Mouse (Mus musculus): ENCODE data around the gene Fcrl5. TPM values are rescaled to one million over a fixed set of nuclear protein-coding genes. Genes with fewer than 3 reads are reported as not detected.

Gene Fcrl5
- polyA plus RNA-seq, 1 experiment from 2014 or later: not detected

GRCm38 (mm10) chr3:87540714-87541113, 105.1 kb downstream of the Fcrl5 start:
- Histone ChIP-seq H3K36me3 (ENCODE audit: insufficient read depth) (peaks cover 35% of the 10 kb centered on the region), H3K27ac (ENCODE audit: low read depth) (no peak overlapping the region; the same call in 1 of the 2 replicates), H3K4me1 (ENCODE audit: insufficient read depth) (no peaks in the 10 kb centered on the region), H3K27me3 (ENCODE audit: insufficient read depth, low read length) (no peaks in the 10 kb centered on the region), H3K4me2 (no peak overlapping the region), H3K4me3 (ENCODE audit: low read depth, low read length) (no peak overlapping the region), H3K9ac (no peak overlapping the region), H3K9me3 (ENCODE audit: low read depth, low read length) (no peaks in the 10 kb centered on the region)
- peak; percentile 35; the same call in 1 of the 2 replicates for ATAC-seq (ENCODE audit: insufficient read depth)
- WGBS: 37% methylated on average over 8 of the region's 8 CpGs
- no peak for TF ChIP-seq CTCF (IDR thresholded peaks at IDR 0.05; ENCODE audit: low read depth)
- DNase-seq: no peak

- H3K4me2 ChIP-seq: no peak overlapping the region
- no peak overlapping the region for H3K9ac ChIP-seq
- H3K4me3 ChIP-seq (ENCODE audit: low read depth, low read length): no peak overlapping the region
- TF ChIP-seq CTCF (IDR thresholded peaks at IDR 0.05; ENCODE audit: low read depth): no peak
- peaks cover 16% of the 10 kb centered on the region for H3K36me3 ChIP-seq (ENCODE audit: insufficient read depth)
- H3K27me3 ChIP-seq (ENCODE audit: insufficient read depth, low read length): no peaks in the 10 kb centered on the region
- H3K4me1 ChIP-seq (ENCODE audit: insufficient read depth): no peaks in the 10 kb centered on the region
- ATAC-seq (ENCODE audit: insufficient read depth) (no peak), DNase-seq (no peak)
- 69% methylated on average over 7 of the region's 7 CpGs for WGBS
- no peak overlapping the region for H3K27ac ChIP-seq (ENCODE audit: low read depth)
- H3K9me3 ChIP-seq (ENCODE audit: low read depth, low read length): no peaks in the 10 kb centered on the region
Measured at GRCm38 (mm10) chr3:87542481-87543215, 107.1 kb downstream of the Fcrl5 start.

DNA sequence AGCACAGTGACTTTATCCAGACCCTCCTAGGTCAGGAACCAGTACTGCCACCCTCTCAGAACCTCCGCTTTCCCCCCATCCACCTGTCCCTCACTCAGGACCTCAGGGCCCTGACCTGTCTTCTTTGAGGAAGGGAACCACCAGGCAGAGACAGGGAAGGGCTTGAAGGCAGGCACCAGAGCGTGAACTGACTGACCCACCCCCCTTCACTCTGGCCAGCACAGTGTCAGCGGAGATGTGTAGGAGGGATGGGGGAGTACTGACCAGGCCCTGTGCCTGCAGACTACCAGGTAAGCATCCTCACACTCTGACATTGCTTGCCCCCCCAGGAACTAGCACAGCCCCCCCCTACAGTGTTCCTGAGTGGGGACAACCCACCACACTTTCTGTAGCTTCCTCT, 110.0 kb downstream of the Fcrl5 start:
- TF ChIP-seq CTCF (IDR thresholded peaks at IDR 0.05; ENCODE audit: low read depth): no peak
- Histone ChIP-seq H3K9ac (no peak overlapping the region), H3K36me3 (ENCODE audit: insufficient read depth) (no peaks in the 10 kb centered on the region), H3K9me3 (ENCODE audit: low read depth, low read length) (no peaks in the 10 kb centered on the region), H3K4me1 (ENCODE audit: insufficient read depth) (no peaks in the 10 kb centered on the region), H3K4me3 (ENCODE audit: low read depth, low read length) (no peak overlapping the region), H3K4me2 (no peak overlapping the region), H3K27ac (ENCODE audit: low read depth) (no peak overlapping the region), H3K27me3 (ENCODE audit: insufficient read depth, low read length) (no peaks in the 10 kb centered on the region)
- ATAC-seq (ENCODE audit: insufficient read depth) (no peak), DNase-seq (no peak)
- 77% methylated on average over 3 of the region's 3 CpGs for WGBS

GRCm38 (mm10) chr3:87546291-87546721, 110.7 kb downstream of the Fcrl5 start:
- no peak for TF ChIP-seq CTCF (IDR thresholded peaks at IDR 0.05; ENCODE audit: low read depth)
- ATAC-seq (ENCODE audit: insufficient read depth) (no peak), DNase-seq (no peak)
- no peaks in the 10 kb centered on the region for H3K4me1 ChIP-seq (ENCODE audit: insufficient read depth)
- 0 out of 2 replicates have a peak, but pooled peaks cover 3% of the 10 kb centered on the region for H3K27me3 ChIP-seq (ENCODE audit: insufficient read depth, low read length)
- H3K27ac ChIP-seq (ENCODE audit: low read depth): no peak overlapping the region
- no peaks in the 10 kb centered on the region for H3K36me3 ChIP-seq (ENCODE audit: insufficient read depth)
- H3K9ac ChIP-seq: no peak overlapping the region
- WGBS: 70% methylated on average over 10 of the region's 10 CpGs
- H3K4me3 ChIP-seq (ENCODE audit: low read depth, low read length): no peak overlapping the region
- H3K4me2 ChIP-seq: no peak overlapping the region
- no peaks in the 10 kb centered on the region for H3K9me3 ChIP-seq (ENCODE audit: low read depth, low read length)

DNA sequence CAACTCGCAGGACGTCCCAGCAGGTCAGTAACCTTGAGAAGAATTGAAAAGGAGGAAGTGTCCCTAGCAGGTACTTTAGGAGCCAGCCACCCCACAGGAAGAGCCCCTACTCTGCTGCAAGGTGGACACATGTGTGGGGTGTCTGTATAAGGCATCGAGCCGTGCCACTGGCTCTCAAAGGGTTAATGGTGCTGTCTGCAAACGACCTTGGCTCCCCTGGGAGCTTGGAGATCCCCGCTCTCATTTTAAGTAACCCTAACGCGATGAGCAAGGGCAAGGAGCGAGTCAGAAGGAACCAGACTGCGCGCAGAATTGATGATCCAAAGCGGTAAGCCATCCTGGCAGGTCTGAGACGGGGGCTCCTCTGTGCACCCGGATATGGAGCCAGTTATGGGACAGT, 114.3 kb downstream of the Fcrl5 start:
- H3K27me3 ChIP-seq (ENCODE audit: insufficient read depth, low read length): 0 out of 2 replicates have a peak, but pooled peaks cover 3% of the 10 kb centered on the region
- no peaks in the 10 kb centered on the region for H3K36me3 ChIP-seq (ENCODE audit: insufficient read depth)
- no peaks in the 10 kb centered on the region for H3K9me3 ChIP-seq (ENCODE audit: low read depth, low read length)
- WGBS: 21% methylated on average over 14 of the region's 14 CpGs
- ATAC-seq (ENCODE audit: insufficient read depth): no peak
- H3K9ac ChIP-seq: no peak overlapping the region
- no peak for TF ChIP-seq CTCF (IDR thresholded peaks at IDR 0.05; ENCODE audit: low read depth)
- DNase-seq: no peak
- H3K4me1 ChIP-seq (ENCODE audit: insufficient read depth): no peaks in the 10 kb centered on the region
- no peak overlapping the region for H3K4me3 ChIP-seq (ENCODE audit: low read depth, low read length)
- no peak overlapping the region for H3K4me2 ChIP-seq
- no peak overlapping the region for H3K27ac ChIP-seq (ENCODE audit: low read depth)

Other genes starting within 250 kb of the Fcrl5 start
- 11.0 and 11.1 TPM in 2 replicates for gene Fcrls, start 172.0 kb upstream of the Fcrl5 start, polyA plus RNA-seq (2014; fragmentation: Nextera tagmentation; extraction: Ambion mirVana)
- gene Cd5l, start 77.9 kb upstream of the Fcrl5 start, polyA plus RNA-seq (2014; fragmentation: Nextera tagmentation; extraction: Ambion mirVana): 0.12 and 0.27 TPM in 2 replicates
- 0.20 TPM in 1 of 2 replicates, not detected in the other for gene Fcrl1, start 59.4 kb upstream of the Fcrl5 start, polyA plus RNA-seq (2014; fragmentation: Nextera tagmentation; extraction: Ambion mirVana)
- gene Etv3, start 89.6 kb downstream of the Fcrl5 start, polyA plus RNA-seq (2014; fragmentation: Nextera tagmentation; extraction: Ambion mirVana): 10.8 and 12.8 TPM in 2 replicates
- 17.1 and 18.8 TPM in 2 replicates for gene Arhgef11, start 181.8 kb downstream of the Fcrl5 start, polyA plus RNA-seq (2014; fragmentation: Nextera tagmentation; extraction: Ambion mirVana)